Mouse (Mus musculus) spleen, adult 2 months (tissue): ENCODE measurements around the gene Rtcb. TPM values are rescaled to one million over a fixed set of nuclear protein-coding genes. Genes with fewer than 3 reads are reported as not detected.

ENCODE experiments used
- DNase-seq, 2 experiments: peaks; one replicate each; pipeline versions ENCODE4 v3.0.0 to v3.0.0-alpha.2; 2012 to 2021; ENCODE audit warnings: low spot score in 2 of 2, low read depth in 1 of 2
- H3K27ac ChIP-seq: fragments of 200-500 bp; 2 replicates; pipeline ENCODE4 v1.5.1; 2012; ENCODE audit warnings: low read length, inconsistent platforms; ENCODE audit not compliant: insufficient read depth
- H3K27me3 ChIP-seq: fragments of 200-500 bp; 2 replicates; pipeline ENCODE4 v1.6.1; 2012; ENCODE audit warnings: mild to moderate bottlenecking, moderate library complexity, low read length, inconsistent platforms; ENCODE audit not compliant: control insufficient read depth, insufficient read depth
- H3K36me3 ChIP-seq: fragments of 200-500 bp; 2 replicates; pipeline ENCODE4 v1.6.1; 2012; ENCODE audit warnings: mild to moderate bottlenecking, low read length, inconsistent platforms; ENCODE audit not compliant: control insufficient read depth, insufficient read depth
- H3K4me1 ChIP-seq: fragments of 200-500 bp; 2 replicates; pipeline ENCODE4 v1.6.1; 2011; ENCODE audit warnings: inconsistent platforms; ENCODE audit not compliant: control insufficient read depth, insufficient read depth, insufficient read length
- H3K4me3 ChIP-seq: fragments of 200-500 bp; 2 replicates; pipeline ENCODE4 v1.5.1; 2011; ENCODE audit warnings: mild to moderate bottlenecking, inconsistent platforms; ENCODE audit not compliant: insufficient read depth, insufficient read length; ENCODE audit errors: extremely low read depth
- CTCF ChIP-seq: fragments of 200-500 bp; IDR thresholded peaks from 2 replicates; pipeline ENCODE4 v1.5.1; 2011; ENCODE audit warnings: mild to moderate bottlenecking, inconsistent platforms; ENCODE audit not compliant: insufficient read depth, insufficient read length, insufficient replicate concordance; ENCODE audit errors: extremely low read depth
- POLR2A ChIP-seq: fragments of 200-500 bp; IDR thresholded peaks from 2 replicates; pipeline ENCODE4 v1.6.1; 2011; ENCODE audit warnings: low read depth, low read length, inconsistent platforms
- WGBS: fragments of 180-500 bp; shearing (Covaris S2); methylation state at CpG from one replicate; pipeline ENCODE4 v1.1.7; 2018; 5-methylcytosine and 5-hydroxymethylcytosine counted together
- polyA plus RNA-seq: library from polyadenylated mRNA; depleted of rRNA; stranded (reverse); fragments of >200 nt; gene quantifications from 2 replicates; pipeline ENCODE4 v1.2.3, GENCODE M21; 2012; rRNA removed

Rtcb gene
- polyA plus RNA-seq = 38.2 and 41.4 TPM in 2 replicates

- WGBS = under 1% methylated on average over 38 of the region's 38 CpGs
- Histone ChIP-seq H3K36me3 (peaks cover 8% of the 10 kb centered on the region), H3K4me1 (peaks cover 16% of the 10 kb centered on the region), H3K27me3 (no peaks in the 10 kb centered on the region), H3K27ac (peak within 1 kb of the TSS; percentile 71), H3K4me3 (peak within 1 kb of the TSS; percentile 83)
- peak; percentile 91 to 98 for DNase-seq
- TF ChIP-seq CTCF (no peak), POLR2A (peak; percentile 25; the same call in 1 of the 2 replicates)
Measured at GRCm38 (mm10) chr10:85957464-85957950, at the start of gene Rtcb. Gene Rtcb (minus strand): TSS chr10:85957823.

- 88% methylated on average over 5 of the region's 5 CpGs for WGBS
- H3K27ac ChIP-seq = no peak overlapping the region
- DNase-seq = no peak
- TF ChIP-seq POLR2A (no peak), CTCF (no peak)
- H3K36me3 ChIP-seq = no peaks in the 10 kb centered on the region
- no peaks in the 10 kb centered on the region for H3K4me1 ChIP-seq
- no peak overlapping the region for H3K4me3 ChIP-seq
- no peaks in the 10 kb centered on the region for H3K27me3 ChIP-seq
Measured at GRCm38 (mm10) chr10:86006455-86006854, 48.8 kb upstream of the Rtcb start.

GRCm38 (mm10) chr10:86000447-86000846 is 42.8 kb upstream of the Rtcb start:
- no peak for DNase-seq
- Histone ChIP-seq H3K36me3 (no peaks in the 10 kb centered on the region), H3K4me1 (no peaks in the 10 kb centered on the region), H3K4me3 (no peak overlapping the region), H3K27me3 (no peaks in the 10 kb centered on the region), H3K27ac (no peak overlapping the region)
- TF ChIP-seq CTCF (no peak), POLR2A (no peak)
- 89% methylated on average over 4 of the region's 4 CpGs for WGBS

GRCm38 (mm10) chr10:85994543-85995104 is 37.0 kb upstream of the Rtcb start:
- no peak overlapping the region for H3K4me3 ChIP-seq
- H3K27ac ChIP-seq = no peak overlapping the region
- no peak for DNase-seq
- H3K36me3 ChIP-seq = no peaks in the 10 kb centered on the region
- 86% methylated on average over 5 of the region's 5 CpGs for WGBS
- TF ChIP-seq CTCF (no peak), POLR2A (no peak)
- no peaks in the 10 kb centered on the region for H3K4me1 ChIP-seq
- H3K27me3 ChIP-seq = no peaks in the 10 kb centered on the region

- Histone ChIP-seq H3K4me3 (no peak overlapping the region), H3K36me3 (no peaks in the 10 kb centered on the region), H3K27ac (no peak overlapping the region), H3K27me3 (no peaks in the 10 kb centered on the region), H3K4me1 (no peaks in the 10 kb centered on the region)
- no peak for DNase-seq
- WGBS = 94% methylated on average over 9 of the region's 9 CpGs
- no peak for TF ChIP-seq CTCF
- TF ChIP-seq POLR2A = no peak
Measured at GRCm38 (mm10) chr10:85993836-85994235, 36.2 kb upstream of the Rtcb start.

DNA sequence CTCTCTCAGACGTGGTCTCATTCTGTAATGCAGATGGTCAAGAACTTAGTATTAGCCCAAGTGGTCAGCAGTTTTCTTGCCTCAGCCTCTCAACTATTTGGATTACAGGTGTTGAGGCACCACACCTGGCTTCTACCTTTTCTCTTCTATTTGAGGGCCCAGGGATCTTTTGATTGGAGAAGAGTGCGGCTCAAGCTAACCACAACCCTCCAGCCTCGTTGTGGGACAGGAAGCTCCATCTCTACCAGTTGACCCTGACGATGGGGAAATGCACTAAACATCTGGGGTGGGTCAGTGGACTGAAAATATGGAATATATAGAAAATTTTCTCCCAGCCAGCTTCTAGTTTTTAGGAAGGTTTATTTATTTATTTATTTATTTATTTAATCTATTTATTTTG is 34.8 kb upstream of the Rtcb start:
- no peak overlapping the region for H3K4me3 ChIP-seq
- no peak overlapping the region for H3K27ac ChIP-seq
- no peaks in the 10 kb centered on the region for H3K4me1 ChIP-seq
- H3K27me3 ChIP-seq = no peaks in the 10 kb centered on the region
- H3K36me3 ChIP-seq = no peaks in the 10 kb centered on the region
- WGBS = 21% methylated on average over 4 of the region's 4 CpGs
- TF ChIP-seq CTCF (no peak), POLR2A (no peak)
- DNase-seq = no peak

GRCm38 (mm10) chr10:85989412-85990115 is 31.9 kb upstream of the Rtcb start:
- DNase-seq = no peak
- H3K27ac ChIP-seq = no peak overlapping the region
- WGBS = 15% methylated on average over 6 of the region's 6 CpGs
- H3K4me3 ChIP-seq = no peak overlapping the region
- H3K27me3 ChIP-seq = no peaks in the 10 kb centered on the region
- H3K36me3 ChIP-seq = no peaks in the 10 kb centered on the region
- H3K4me1 ChIP-seq = no peaks in the 10 kb centered on the region
- TF ChIP-seq CTCF (no peak), POLR2A (no peak)
